Mouse (Mus musculus) MEL (cell line): ENCODE data around the gene Scn2b.

Source experiments
- CTCF ChIP-seq, 3 experiments: IDR thresholded peaks in 2 of 3; conservative IDR thresholded peaks in 1 of 3; 2 replicates each; pipeline ENCODE4 v1.5.1; 2011 to 2012; ENCODE audit warnings: low read length in 3 of 3, low read depth in 2 of 3, mild to moderate bottlenecking in 2 of 3, improper control_type of control experiment in 1 of 3, inconsistent platforms in 1 of 3, mixed read lengths in 1 of 3, moderate library complexity in 1 of 3; ENCODE audit not compliant: control insufficient read depth in 1 of 3, insufficient read depth in 1 of 3, poor library complexity in 1 of 3, severe bottlenecking in 1 of 3
- EP300 ChIP-seq, 2 experiments: IDR thresholded peaks; 2 replicates each; pipeline ENCODE4 v1.6.1; 2011; ENCODE audit warnings: improper control_type of control experiment in 2 of 2, low read length in 2 of 2, low read depth in 1 of 2, mild to moderate bottlenecking in 1 of 2
- MAX ChIP-seq: IDR thresholded peaks from 2 replicates; pipeline ENCODE4 v1.6.1; 2011; ENCODE audit warnings: low read length, improper control_type of control experiment
- POLR2AphosphoS2 ChIP-seq: IDR thresholded peaks from 2 replicates; pipeline ENCODE4 v1.6.1; 2011; ENCODE audit warnings: low read length, improper control_type of control experiment
- TAL1 ChIP-seq: IDR thresholded peaks from 2 replicates; pipeline ENCODE4 v1.6.1; 2012; ENCODE audit warnings: mild to moderate bottlenecking, inconsistent platforms, low read length, moderate library complexity, mixed read lengths
- TCF12 ChIP-seq: IDR thresholded peaks from 2 replicates; pipeline ENCODE4 v1.6.1; 2014; ENCODE audit warnings: low read depth, mild to moderate bottlenecking, inconsistent platforms, low read length, improper control_type of control experiment, moderate library complexity
- ZMIZ1 ChIP-seq: IDR thresholded peaks from 2 replicates; pipeline ENCODE4 v1.6.1; 2012; ENCODE audit warnings: low read depth, mild to moderate bottlenecking, inconsistent platforms, low read length, improper control_type of control experiment, moderate library complexity

DNA sequence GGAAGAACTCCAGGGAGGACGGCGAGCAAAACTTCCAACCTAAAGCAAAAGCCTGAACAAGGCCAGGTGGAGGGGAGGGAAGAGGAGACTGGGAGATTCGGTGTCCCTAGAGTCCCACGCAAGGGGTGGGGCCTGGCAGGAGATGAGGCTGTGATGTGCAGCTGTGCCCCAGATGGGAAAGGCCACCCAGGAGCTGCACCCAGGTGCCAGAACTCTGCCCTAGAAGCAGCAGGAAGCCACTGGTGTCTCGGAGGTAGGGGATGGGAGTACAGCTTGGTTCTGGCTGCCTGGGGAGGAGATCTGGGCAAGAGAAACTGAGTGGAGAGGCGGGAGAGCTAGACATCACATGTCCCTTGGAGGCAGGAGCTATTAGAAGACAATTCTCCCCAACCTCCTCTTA lies 3.4 kb downstream of the Scn2b start:
- TF ChIP-seq CTCF (IDR thresholded peaks at IDR 0.05 in 2 of 3, conservative IDR thresholded peaks at IDR 0.05 in 1 of 3; ENCODE audit: control insufficient read depth in 1 of 3, insufficient read depth in 1 of 3, low read depth in 2 of 3, low read length in 3 of 3, poor library complexity in 1 of 3, severe bottlenecking in 1 of 3) (no peak), EP300 (IDR thresholded peaks at IDR 0.05; ENCODE audit: low read depth in 1 of 2, low read length in 2 of 2) (no peak), TCF12 (no peak), ZMIZ1 (no peak), TAL1 (no peak), MAX (no peak), POLR2AphosphoS2 (no peak)
